Mouse (Mus musculus): Measurements from ENCODE around the gene Gnl2. TPM values are rescaled to one million over a fixed set of nuclear protein-coding genes. Genes with fewer than 3 reads are reported as not detected.

Gene Gnl2
- polyA plus RNA-seq, 1 experiment = 38.2 TPM

DNA sequence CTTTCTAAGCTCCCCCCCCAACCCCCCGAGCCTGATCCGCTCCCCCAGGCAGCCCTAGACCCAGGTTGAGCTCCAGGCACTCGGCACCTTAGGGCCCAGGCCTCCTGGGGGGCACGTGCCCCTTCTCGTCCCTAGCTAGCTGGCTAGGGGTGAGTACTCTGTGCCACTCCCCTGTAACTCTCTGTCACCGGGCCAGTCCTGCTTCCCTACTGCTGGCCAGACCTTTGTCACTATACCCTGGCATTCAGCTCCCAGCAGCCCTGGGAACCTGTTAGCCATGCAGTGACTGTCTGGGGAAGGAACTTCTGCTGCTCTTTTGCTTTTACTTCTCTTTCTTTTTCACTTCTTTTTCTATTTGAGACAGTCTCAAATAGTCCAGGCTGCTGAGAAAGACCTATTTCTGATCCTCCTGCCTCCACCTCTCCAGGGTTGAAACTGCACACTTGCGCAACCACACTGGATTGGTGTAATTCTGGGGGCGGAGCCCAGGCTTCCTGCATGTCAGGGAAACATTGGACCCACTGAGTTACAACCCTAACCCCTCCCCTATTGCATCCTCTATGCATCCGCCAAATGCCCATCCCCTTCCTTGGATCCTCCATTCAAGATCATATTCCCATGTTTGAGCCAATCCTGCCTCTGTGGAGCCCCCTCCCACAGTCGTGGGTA, 18.8 kb upstream of the Gnl2 start:
- no peak for TF ChIP-seq POLR2A (IDR thresholded peaks at IDR 0.05; ENCODE audit: borderline replicate concordance, low read depth, low read length)
- TF ChIP-seq CTCF (IDR thresholded peaks at IDR 0.05; ENCODE audit: low read depth, low read length) = no peak
- no peak overlapping the region for H3K4me3 ChIP-seq (ENCODE audit: insufficient read depth, low read length)
- no peak overlapping the region for H3K27ac ChIP-seq (ENCODE audit: insufficient read depth, low read depth, low read length)
- H3K4me1 ChIP-seq (ENCODE audit: control insufficient read depth, insufficient read depth, low read length) = peaks cover 5% of the 10 kb centered on the region

DNA sequence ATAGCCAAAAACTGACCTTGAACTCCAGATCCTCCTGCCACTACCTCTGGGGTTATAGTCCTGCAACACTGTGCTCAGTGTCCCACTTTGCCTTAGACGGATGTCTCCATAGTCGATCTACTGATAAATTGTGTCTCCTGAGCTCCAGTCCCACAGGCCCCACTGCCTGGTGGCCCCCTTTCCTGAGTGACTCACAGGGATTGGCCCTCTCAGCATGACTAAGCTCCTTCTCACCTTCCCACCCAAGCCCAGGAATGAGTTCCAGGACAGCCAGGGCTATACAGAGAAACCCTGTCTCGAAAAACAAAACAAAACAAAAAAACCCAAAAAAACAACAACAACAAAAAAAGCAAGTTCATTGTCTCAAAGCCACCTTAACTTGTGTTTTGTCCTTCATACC, 16.8 kb upstream of the Gnl2 start:
- TF ChIP-seq POLR2A (IDR thresholded peaks at IDR 0.05; ENCODE audit: borderline replicate concordance, low read depth, low read length) = no peak
- no peak for TF ChIP-seq CTCF (IDR thresholded peaks at IDR 0.05; ENCODE audit: low read depth, low read length)
- H3K4me1 ChIP-seq (ENCODE audit: control insufficient read depth, insufficient read depth, low read length) = peaks cover 5% of the 10 kb centered on the region

GRCm38 (mm10) chr4:125002978-125003377, 13.4 kb upstream of the Gnl2 start:
- no peak overlapping the region for H3K4me3 ChIP-seq (ENCODE audit: insufficient read depth, low read length)
- H3K4me1 ChIP-seq (ENCODE audit: control insufficient read depth, insufficient read depth, low read length) = no peaks in the 10 kb centered on the region; the same call in 1 of the 2 replicates
- H3K27ac ChIP-seq (ENCODE audit: insufficient read depth, low read depth, low read length) = no peak overlapping the region
- no peak for TF ChIP-seq CTCF (IDR thresholded peaks at IDR 0.05; ENCODE audit: low read depth, low read length)
- TF ChIP-seq POLR2A (IDR thresholded peaks at IDR 0.05; ENCODE audit: borderline replicate concordance, low read depth, low read length) = no peak

More for the DNA sequence above, 16.8 kb upstream of the Gnl2 start:
- Histone ChIP-seq H3K4me3 (ENCODE audit: insufficient read depth, low read length) (no peak overlapping the region), H3K27ac (ENCODE audit: insufficient read depth, low read depth, low read length) (no peak overlapping the region)

DNA sequence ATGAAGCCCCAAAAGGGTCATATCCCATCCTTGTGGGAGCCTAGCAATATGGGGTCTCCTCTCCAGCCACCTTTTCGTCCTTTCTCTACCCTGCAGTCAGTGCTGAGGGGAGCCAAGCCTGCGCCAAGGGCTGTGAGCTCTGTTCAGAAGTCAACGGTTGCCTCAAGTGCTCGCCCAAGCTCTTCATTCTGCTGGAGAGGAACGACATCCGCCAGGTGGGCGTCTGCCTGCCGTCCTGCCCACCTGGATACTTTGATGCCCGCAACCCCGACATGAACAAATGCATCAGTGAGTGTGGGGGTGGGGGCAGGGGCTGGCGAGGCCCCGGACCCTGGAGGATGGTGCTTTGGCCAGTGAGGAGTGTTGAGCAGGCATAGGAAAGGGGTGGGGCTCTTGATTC, 11.5 kb upstream of the Gnl2 start:
- H3K27ac ChIP-seq (ENCODE audit: insufficient read depth, low read depth, low read length) = no peak overlapping the region
- no peak for TF ChIP-seq CTCF (IDR thresholded peaks at IDR 0.05; ENCODE audit: low read depth, low read length)
- TF ChIP-seq POLR2A (IDR thresholded peaks at IDR 0.05; ENCODE audit: borderline replicate concordance, low read depth, low read length) = no peak

DNA sequence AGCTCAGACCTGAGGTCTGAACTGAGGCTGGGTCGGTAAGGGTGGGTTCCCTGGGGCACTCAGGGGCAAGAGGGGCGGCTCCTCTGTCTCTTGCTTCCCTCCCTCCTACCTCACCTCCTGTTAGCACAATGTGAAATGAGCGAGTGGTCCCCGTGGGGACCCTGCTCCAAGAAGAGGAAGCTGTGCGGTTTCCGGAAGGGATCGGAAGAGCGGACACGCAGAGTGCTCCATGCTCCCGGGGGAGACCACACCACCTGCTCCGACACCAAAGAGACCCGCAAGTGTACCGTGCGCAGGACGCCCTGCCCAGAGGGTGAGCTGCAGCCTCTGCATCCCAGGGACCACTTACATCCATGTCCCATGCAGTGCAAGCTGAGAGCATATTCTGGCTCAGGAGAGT, 8.9 kb upstream of the Gnl2 start:
- TF ChIP-seq CTCF (IDR thresholded peaks at IDR 0.05; ENCODE audit: low read depth, low read length) (no peak), POLR2A (IDR thresholded peaks at IDR 0.05; ENCODE audit: borderline replicate concordance, low read depth, low read length) (no peak)

More for the DNA sequence above, 11.5 kb upstream of the Gnl2 start:
- no peaks in the 10 kb centered on the region for H3K4me1 ChIP-seq (ENCODE audit: control insufficient read depth, insufficient read depth, low read length)
- no peak overlapping the region for H3K4me3 ChIP-seq (ENCODE audit: insufficient read depth, low read length)

GRCm38 (mm10) chr4:125008220-125008619, 8.2 kb upstream of the Gnl2 start:
- Histone ChIP-seq H3K4me3 (ENCODE audit: insufficient read depth, low read length) (no peak overlapping the region), H3K27ac (ENCODE audit: insufficient read depth, low read depth, low read length) (no peak overlapping the region), H3K4me1 (ENCODE audit: control insufficient read depth, insufficient read depth, low read length) (no peaks in the 10 kb centered on the region)
- no peak for TF ChIP-seq CTCF (IDR thresholded peaks at IDR 0.05; ENCODE audit: low read depth, low read length)

More for the DNA sequence above, 8.9 kb upstream of the Gnl2 start:
- Histone ChIP-seq H3K27ac (ENCODE audit: insufficient read depth, low read depth, low read length) (no peak overlapping the region), H3K4me1 (ENCODE audit: control insufficient read depth, insufficient read depth, low read length) (no peaks in the 10 kb centered on the region), H3K4me3 (ENCODE audit: insufficient read depth, low read length) (peak overlapping the region; percentile 25)

GRCm38 (mm10) chr4:125008712-125009111, 7.7 kb upstream of the Gnl2 start:
- Histone ChIP-seq H3K27ac (ENCODE audit: insufficient read depth, low read depth, low read length) (no peak overlapping the region), H3K4me3 (ENCODE audit: insufficient read depth, low read length) (no peak overlapping the region), H3K4me1 (ENCODE audit: control insufficient read depth, insufficient read depth, low read length) (no peaks in the 10 kb centered on the region)
- TF ChIP-seq CTCF (IDR thresholded peaks at IDR 0.05; ENCODE audit: low read depth, low read length) = no peak
- no peak for TF ChIP-seq POLR2A (IDR thresholded peaks at IDR 0.05; ENCODE audit: borderline replicate concordance, low read depth, low read length)

GRCm38 (mm10) chr4:125017431-125017830, 1.0 kb downstream of the Gnl2 start:
- no peak for TF ChIP-seq POLR2A (IDR thresholded peaks at IDR 0.05; ENCODE audit: borderline replicate concordance, low read depth, low read length)
- TF ChIP-seq CTCF (IDR thresholded peaks at IDR 0.05; ENCODE audit: low read depth, low read length) = no peak
- H3K4me3 ChIP-seq (ENCODE audit: insufficient read depth, low read length) = no peak overlapping the region
- H3K27ac ChIP-seq (ENCODE audit: insufficient read depth, low read depth, low read length) = no peak overlapping the region
- H3K4me1 ChIP-seq (ENCODE audit: control insufficient read depth, insufficient read depth, low read length) = peaks cover 8% of the 10 kb centered on the region; the same call in 1 of the 2 replicates

- Histone ChIP-seq H3K4me3 (ENCODE audit: insufficient read depth, low read length) (no peak overlapping the region), H3K4me1 (ENCODE audit: control insufficient read depth, insufficient read depth, low read length) (peaks cover 5% of the 10 kb centered on the region; the same call in 1 of the 2 replicates), H3K27ac (ENCODE audit: insufficient read depth, low read depth, low read length) (no peak overlapping the region)
- TF ChIP-seq CTCF (IDR thresholded peaks at IDR 0.05; ENCODE audit: low read depth, low read length) (no peak), POLR2A (IDR thresholded peaks at IDR 0.05; ENCODE audit: borderline replicate concordance, low read depth, low read length) (no peak)
Measured at GRCm38 (mm10) chr4:125020780-125021538, 4.6 kb downstream of the Gnl2 start.
